Mouse (Mus musculus) forebrain, embryonic 12.5 days (tissue): ENCODE data around the gene Ppp2ca. TPM values are rescaled to one million over a fixed set of nuclear protein-coding genes. Genes with fewer than 3 reads are reported as not detected.
"Not testable (repeated sequence)": the region's sequence is repeated elsewhere in the genome, so short reads cannot be mapped to it uniquely, and the experiment has no call there.

Source experiments
- ATAC-seq: fragments of 200-750 bp; cut with Nextera tagmentation; 2 replicates; pipeline ENCODE4 v1.8.0; 2017; ENCODE audit warnings: moderate TSS enrichment; ENCODE audit not compliant: low FRiP score
- H3K27ac ChIP-seq: fragments of 300-500 bp; sonication (generic); 2 replicates; pipeline ENCODE4 v1.5.1; 2016; ENCODE audit warnings: mild to moderate bottlenecking
- H3K27me3 ChIP-seq: fragments of 300-500 bp; sonication (generic); 2 replicates; pipeline ENCODE4 v1.6.1; 2016; ENCODE audit warnings: mild to moderate bottlenecking
- H3K36me3 ChIP-seq: fragments of 300-500 bp; sonication (generic); replicated peaks from 2 replicates; pipeline ENCODE4 v1.6.1; 2016; ENCODE audit warnings: mild to moderate bottlenecking
- H3K4me1 ChIP-seq: fragments of 300-500 bp; sonication (generic); 2 replicates; pipeline ENCODE4 v1.6.1; 2016
- H3K4me2 ChIP-seq: fragments of 300-500 bp; sonication (generic); 2 replicates; pipeline ENCODE4 v1.6.1; 2016; ENCODE audit warnings: mild to moderate bottlenecking, moderate library complexity
- H3K4me3 ChIP-seq: fragments of 300-500 bp; sonication (generic); replicated peaks from 2 replicates; pipeline ENCODE4 v1.5.1; 2016; ENCODE audit warnings: mild to moderate bottlenecking
- H3K9ac ChIP-seq: fragments of 300-500 bp; sonication (generic); 2 replicates; pipeline ENCODE4 v1.6.1; 2016; ENCODE audit warnings: mild to moderate bottlenecking
- H3K9me3 ChIP-seq: fragments of 300-500 bp; sonication (generic); 2 replicates; pipeline ENCODE4 v1.6.1; 2016
- whole genome bisulfite sequencing: fragments of 180-500 bp; shearing (Covaris S2); methylation state at CpG from one replicate; pipeline ENCODE4 v1.1.7; 2016; 5-methylcytosine and 5-hydroxymethylcytosine counted together
- polyA plus RNA-seq: library from polyadenylated mRNA; unstranded; fragments of >200 nt; fragmentation: Nextera tagmentation; extraction: Ambion mirVana; gene quantifications from 2 replicates; pipeline ENCODE4 v1.2.1, GENCODE M21; 2016

Gene Ppp2ca
- polyA plus RNA-seq, 1 experiment from 2014 or later: 125 TPM

GRCm38 (mm10) chr11:52099031-52099761, 715 bp downstream of the Ppp2ca start:
- no peaks in the 10 kb centered on the region for H3K36me3 ChIP-seq
- peak overlapping the region; percentile 99 for H3K27ac ChIP-seq
- peak overlapping the region; percentile 91 for H3K4me3 ChIP-seq
- no peaks in the 10 kb centered on the region for H3K9me3 ChIP-seq
- H3K4me2 ChIP-seq: peak overlapping the region; percentile 83
- WGBS: under 1% methylated on average over 66 of the region's 72 CpGs
- H3K9ac ChIP-seq: peak overlapping the region; percentile 96
- peaks cover 31% of the 10 kb centered on the region for H3K4me1 ChIP-seq
- ATAC-seq: peak; percentile 89
- H3K27me3 ChIP-seq: no peaks in the 10 kb centered on the region

GRCm38 (mm10) chr11:52099771-52100219, 1.3 kb downstream of the Ppp2ca start:
- Histone ChIP-seq H3K4me1 (peaks cover 31% of the 10 kb centered on the region), H3K4me2 (peak overlapping the region; percentile 83), H3K36me3 (no peaks in the 10 kb centered on the region), H3K27ac (no peak overlapping the region), H3K4me3 (peak overlapping the region; percentile 91), H3K27me3 (no peaks in the 10 kb centered on the region), H3K9ac (peak overlapping the region; percentile 96), H3K9me3 (no peaks in the 10 kb centered on the region)
- WGBS: 6% methylated on average over 7 of the region's 7 CpGs
- no peak for ATAC-seq

GRCm38 (mm10) chr11:52102977-52103376, 4.5 kb downstream of the Ppp2ca start:
- no peak overlapping the region for H3K9ac ChIP-seq
- H3K27ac ChIP-seq: no peak overlapping the region
- no peaks in the 10 kb centered on the region for H3K27me3 ChIP-seq
- peaks cover 27% of the 10 kb centered on the region for H3K4me1 ChIP-seq
- no peaks in the 10 kb centered on the region for H3K36me3 ChIP-seq
- no peak overlapping the region for H3K4me2 ChIP-seq
- WGBS: 88% methylated on average over 4 of the region's 4 CpGs
- no peaks in the 10 kb centered on the region for H3K9me3 ChIP-seq
- no peak for ATAC-seq
- no peak overlapping the region for H3K4me3 ChIP-seq

- H3K27ac ChIP-seq: no peak overlapping the region
- peaks cover 18% of the 10 kb centered on the region for H3K4me1 ChIP-seq
- H3K36me3 ChIP-seq: no peaks in the 10 kb centered on the region
- no peak overlapping the region for H3K4me2 ChIP-seq
- no peaks in the 10 kb centered on the region for H3K9me3 ChIP-seq
- H3K4me3 ChIP-seq: no peak overlapping the region
- no peaks in the 10 kb centered on the region for H3K27me3 ChIP-seq
- no peak for ATAC-seq
- no peak overlapping the region for H3K9ac ChIP-seq
Measured at GRCm38 (mm10) chr11:52105503-52105902, 7.0 kb downstream of the Ppp2ca start.

- Histone ChIP-seq H3K27ac (no peak overlapping the region), H3K9me3 (no peaks in the 10 kb centered on the region), H3K27me3 (no peaks in the 10 kb centered on the region), H3K4me1 (peaks cover 16% of the 10 kb centered on the region), H3K9ac (no peak overlapping the region), H3K4me2 (no peak overlapping the region), H3K4me3 (no peak overlapping the region), H3K36me3 (no peaks in the 10 kb centered on the region)
- ATAC-seq: no peak
- WGBS: 98% methylated on average over 2 of the region's 2 CpGs
Measured at GRCm38 (mm10) chr11:52106037-52106436, 7.6 kb downstream of the Ppp2ca start.

GRCm38 (mm10) chr11:52106438-52106837, 8.0 kb downstream of the Ppp2ca start:
- H3K36me3 ChIP-seq: no peaks in the 10 kb centered on the region
- ATAC-seq: no peak
- H3K9me3 ChIP-seq: no peaks in the 10 kb centered on the region
- no peak overlapping the region for H3K4me2 ChIP-seq
- WGBS: 94% methylated on average over 1 of the region's 1 CpGs
- H3K4me3 ChIP-seq: no peak overlapping the region
- no peak overlapping the region for H3K27ac ChIP-seq
- no peak overlapping the region for H3K9ac ChIP-seq
- H3K4me1 ChIP-seq: peaks cover 16% of the 10 kb centered on the region
- no peaks in the 10 kb centered on the region for H3K27me3 ChIP-seq

- Histone ChIP-seq H3K4me3 (no peak overlapping the region), H3K36me3 (0 out of 2 replicates have a peak, but pooled peaks cover 5% of the 10 kb centered on the region), H3K27ac (no peak overlapping the region), H3K4me1 (peaks cover 11% of the 10 kb centered on the region), H3K4me2 (no peak overlapping the region), H3K27me3 (no peaks in the 10 kb centered on the region), H3K9ac (no peak overlapping the region), H3K9me3 (no peaks in the 10 kb centered on the region)
- no peak for ATAC-seq
- 94% methylated on average over 5 of the region's 5 CpGs for WGBS
Measured at GRCm38 (mm10) chr11:52108796-52109195, 10.3 kb downstream of the Ppp2ca start.

GRCm38 (mm10) chr11:52109421-52109820, 10.9 kb downstream of the Ppp2ca start:
- WGBS: 91% methylated on average over 1 of the region's 1 CpGs
- Histone ChIP-seq H3K27me3 (no peaks in the 10 kb centered on the region), H3K27ac (no peak overlapping the region), H3K9me3 (no peaks in the 10 kb centered on the region), H3K9ac (no peak overlapping the region), H3K36me3 (peaks cover 8% of the 10 kb centered on the region), H3K4me3 (no peak overlapping the region), H3K4me1 (peaks cover 11% of the 10 kb centered on the region), H3K4me2 (no peak overlapping the region)
- no peak for ATAC-seq

GRCm38 (mm10) chr11:52115479-52115878, 17.0 kb downstream of the Ppp2ca start:
- no peak overlapping the region for H3K27ac ChIP-seq
- no peak overlapping the region for H3K4me3 ChIP-seq
- ATAC-seq: no peak
- H3K4me1 ChIP-seq: peaks cover 9% of the 10 kb centered on the region
- 0 out of 2 replicates have a peak, but pooled peaks cover 2% of the 10 kb centered on the region for H3K9me3 ChIP-seq
- H3K27me3 ChIP-seq: no peaks in the 10 kb centered on the region
- 92% methylated on average over 3 of the region's 3 CpGs for WGBS
- H3K9ac ChIP-seq: no peak overlapping the region
- H3K4me2 ChIP-seq: no peak overlapping the region
- H3K36me3 ChIP-seq: peaks cover 62% of the 10 kb centered on the region

- H3K4me2 ChIP-seq, ATAC-seq, H3K9ac ChIP-seq, H3K4me1 ChIP-seq, H3K27ac ChIP-seq, H3K27me3 ChIP-seq, H3K9me3 ChIP-seq, H3K4me3 ChIP-seq: not testable (repeated sequence)
- H3K36me3 ChIP-seq: peaks cover 66% of the 10 kb centered on the region
- WGBS: 91% methylated on average over 6 of the region's 6 CpGs
Measured at GRCm38 (mm10) chr11:52116117-52116516, 17.6 kb downstream of the Ppp2ca start.

- Histone ChIP-seq H3K4me1 (no peaks in the 10 kb centered on the region), H3K36me3 (peaks cover 77% of the 10 kb centered on the region), H3K27ac (no peak overlapping the region), H3K4me3 (no peak overlapping the region), H3K27me3 (no peaks in the 10 kb centered on the region), H3K4me2 (no peak overlapping the region), H3K9ac (no peak overlapping the region), H3K9me3 (0 out of 2 replicates have a peak, but pooled peaks cover 2% of the 10 kb centered on the region)
- 94% methylated on average over 7 of the region's 7 CpGs for WGBS
- no peak for ATAC-seq
Measured at GRCm38 (mm10) chr11:52117156-52117555, 18.7 kb downstream of the Ppp2ca start.

GRCm38 (mm10) chr11:52120415-52120814, 21.9 kb downstream of the Ppp2ca start:
- H3K4me2 ChIP-seq, H3K4me1 ChIP-seq, H3K9me3 ChIP-seq, H3K27me3 ChIP-seq, H3K4me3 ChIP-seq, H3K27ac ChIP-seq, ATAC-seq, H3K9ac ChIP-seq: not testable (repeated sequence)
- H3K36me3 ChIP-seq: peaks cover 90% of the 10 kb centered on the region

- no peak for ATAC-seq
- H3K4me3 ChIP-seq: no peak overlapping the region
Measured at GRCm38 (mm10) chr11:52122045-52122444, 23.6 kb downstream of the Ppp2ca start.

More at GRCm38 (mm10) chr11:52122045-52122444, 23.6 kb downstream of the Ppp2ca start:
- 95% methylated on average over 6 of the region's 6 CpGs for WGBS
- Histone ChIP-seq H3K36me3 (peaks cover 85% of the 10 kb centered on the region), H3K4me1 (no peaks in the 10 kb centered on the region), H3K27me3 (no peaks in the 10 kb centered on the region), H3K4me2 (no peak overlapping the region), H3K27ac (no peak overlapping the region), H3K9me3 (0 out of 2 replicates have a peak, but pooled peaks cover 2% of the 10 kb centered on the region), H3K9ac (no peak overlapping the region)
